Comparison of ENCODE assay signal across 23 mouse cellular contexts in genomic region chr12:110948910-110949201, GRCm38 (mm10). TPM values are rescaled to one million over a fixed set of nuclear protein-coding genes. Genes with fewer than 3 reads are reported as not detected.
A peak's percentile ranks its signal among the peaks of the same experiment; 100 is the strongest.
DNase-seq lines count a peak whose midpoint lies in the region; TF ChIP-seq lines count a peak whose summit lies in the region.
"Had no signal": no experiment of that assay in that cellular context is flagged by ENCODE, and none has a peak within 500 bp of the region (broad histone marks: within the 10 kb centered on the region; RNA-seq: fewer than 3 reads in every experiment).

No protein-coding gene starts in this region.

- peak; percentile 74 for DNase-seq in gastrocnemius, adult 18-20 months (ENCODE audit: low spot score)
- no peak for DNase-seq in gastrocnemius, postnatal 4 days (ENCODE audit: low spot score in 2 of 2)
- DNase-seq in layer of hippocampus, adult 2 months (ENCODE audit: low spot score in 2 of 2): no peak
- DNase-seq in layer of hippocampus, adult 8-10 months (ENCODE audit: low spot score in 2 of 2): no peak
- peak; percentile 20 for DNase-seq in gastrocnemius, postnatal 10 days
- DNase-seq in heart, postnatal 36 days: peak; percentile 28 to 31
- no peak for DNase-seq in urinary bladder, postnatal 4 days (ENCODE audit: low spot score in 2 of 2)
- DNase-seq in layer of hippocampus, adult 11-12 months (ENCODE audit: low spot score): no peak
- DNase-seq: adrenal gland, postnatal 25 days; kidney, adult 8-10 months; kidney, postnatal 10 days; layer of hippocampus, postnatal 36 days; lung, adult 18-20 months; lung, postnatal 14 days; right cerebral cortex, adult 18-20 months; right cerebral cortex, postnatal 4 days; thymus, adult 18-20 months; thymus, postnatal 36 days had no signal

- intact Hi-C loops in heart, postnatal 36 days (cut with DNase I): no loop called here

- no peak for TF ChIP-seq CTCF in layer of hippocampus, adult 2 months (conservative IDR thresholded peaks at IDR 0.05)

- peak overlapping the region; percentile 23; the same call in 1 of the 2 replicates for H3K27ac ChIP-seq in layer of hippocampus, adult 2 months
- H3K27ac ChIP-seq: embryonic facial prominence, embryonic 15.5 days; hindbrain, embryonic 15.5 days; limb, embryonic 12.5 days; midbrain, embryonic 12.5 days; neural tube, embryonic 15.5 days had no signal

- H3K4me3 ChIP-seq in layer of hippocampus, adult 2 months: no peak overlapping the region
- H3K4me3 ChIP-seq: embryonic facial prominence, embryonic 15.5 days; hindbrain, embryonic 15.5 days; limb, embryonic 12.5 days; midbrain, embryonic 12.5 days; neural tube, embryonic 15.5 days had no signal

RNA-seq across cellular contexts. Expression of gene Ankrd9, which starts 30.0 kb away (rescaled TPM):
- total RNA-seq in gastrocnemius, adult 18-20 months (2021): 100 to 1,000 TPM; 109 to 181 TPM
- 10 to 100 TPM; 12.9 to 17.5 TPM for total RNA-seq in gastrocnemius, postnatal 4 days (2021)
- total RNA-seq in layer of hippocampus, adult 2 months (2021): 10 to 100 TPM; 10.8 to 14.1 TPM
- total RNA-seq in layer of hippocampus, adult 8-10 months (2022): 10 to 100 TPM; 12.5 to 14.0 (median 12.8) TPM
- 100 to 1,000 TPM in 1 of 2 experiments, 10 to 100 TPM in 1; 20.3 to 102 TPM for total RNA-seq in gastrocnemius, postnatal 10 days (2021)
- 10 to 100 TPM; 67.9 to 85.3 TPM for total RNA-seq in heart, postnatal 36 days (2021)

RNA-seq across cellular contexts. Expression of gene Tecpr2, which starts 59.8 kb away (rescaled TPM):
- 1 to 10 TPM; 2.4 to 2.9 TPM for total RNA-seq in gastrocnemius, adult 18-20 months (2021)
- 1 to 10 TPM; 4.8 to 5.4 TPM for total RNA-seq in gastrocnemius, postnatal 4 days (2021)
- 10 to 100 TPM; 39.5 to 42.0 TPM for total RNA-seq in layer of hippocampus, adult 2 months (2021)
- total RNA-seq in layer of hippocampus, adult 8-10 months (2022): 10 to 100 TPM; 40.1 to 46.1 (median 44.4) TPM
- 1 to 10 TPM; 2.6 to 3.3 TPM for total RNA-seq in gastrocnemius, postnatal 10 days (2021)
- total RNA-seq in heart, postnatal 36 days (2021): 1 to 10 TPM; 5.1 to 5.6 TPM

RNA-seq across cellular contexts. Expression of gene Cinp, which starts 59.9 kb away (rescaled TPM):
- total RNA-seq in gastrocnemius, adult 18-20 months (2021): 10 to 100 TPM; 20.8 to 24.9 TPM
- 10 to 100 TPM; 40.5 to 41.9 TPM for total RNA-seq in gastrocnemius, postnatal 4 days (2021)
- total RNA-seq in layer of hippocampus, adult 2 months (2021): 10 to 100 TPM; 63.4 to 65.1 TPM
- total RNA-seq in layer of hippocampus, adult 8-10 months (2022): 10 to 100 TPM; 47.1 to 66.8 (median 55.9) TPM
- 10 to 100 TPM; 33.0 to 34.6 TPM for total RNA-seq in gastrocnemius, postnatal 10 days (2021)
- 10 to 100 TPM; 34.2 to 34.8 TPM for total RNA-seq in heart, postnatal 36 days (2021)

Comparison
In these comparisons a context has a peak if more than half of its experiments do, and no peak if none do; other contexts are left out.
1. DNase-seq: peak in gastrocnemius, adult 18-20 months (single experiment), gastrocnemius, postnatal 10 days (single experiment) and heart, postnatal 36 days (2 of 2); none in gastrocnemius, postnatal 4 days (0 of 2), layer of hippocampus, adult 2 months (0 of 2), layer of hippocampus, adult 8-10 months (0 of 2), urinary bladder, postnatal 4 days (0 of 2) and layer of hippocampus, adult 11-12 months (single experiment).
2. RNA of gene Tecpr2, which starts 59.8 kb away (total RNA-seq): 40.1 to 46.1 TPM in layer of hippocampus, adult 8-10 months and 39.5 to 42.0 TPM in layer of hippocampus, adult 2 months; 5.1 to 5.6 TPM in heart, postnatal 36 days, 4.8 to 5.4 TPM in gastrocnemius, postnatal 4 days, 2.6 to 3.3 TPM in gastrocnemius, postnatal 10 days and 2.4 to 2.9 TPM in gastrocnemius, adult 18-20 months; every median in the first group is over 4 times any median in the second.